Mouse (Mus musculus) E14TG2a.4 (cell line): ENCODE data around the gene Nupr1l.
"Not testable (repeated sequence)": the region's sequence is repeated elsewhere in the genome, so short reads cannot be mapped to it uniquely, and the experiment has no call there.

Experiments used
- CTCF ChIP-seq: conservative IDR thresholded peaks from 2 replicates; pipeline ENCODE4 v1.5.1; 2014; ENCODE audit warnings: low read length
- NANOG ChIP-seq: IDR thresholded peaks from 2 replicates; pipeline ENCODE4 v1.6.1; 2014; ENCODE audit warnings: borderline replicate concordance, low read length, mixed read lengths
- POU5F1 ChIP-seq: IDR thresholded peaks from 2 replicates; pipeline ENCODE4 v1.6.1; 2014; ENCODE audit warnings: low read length, borderline replicate concordance

GRCm38 (mm10) chr5:129942073-129942939 lies 34.0 kb downstream of the Nupr1l start:
- TF ChIP-seq CTCF, NANOG, POU5F1: not testable (repeated sequence)
